ENCODE assay signal across 17 mouse cellular contexts in the genomic region with DNA sequence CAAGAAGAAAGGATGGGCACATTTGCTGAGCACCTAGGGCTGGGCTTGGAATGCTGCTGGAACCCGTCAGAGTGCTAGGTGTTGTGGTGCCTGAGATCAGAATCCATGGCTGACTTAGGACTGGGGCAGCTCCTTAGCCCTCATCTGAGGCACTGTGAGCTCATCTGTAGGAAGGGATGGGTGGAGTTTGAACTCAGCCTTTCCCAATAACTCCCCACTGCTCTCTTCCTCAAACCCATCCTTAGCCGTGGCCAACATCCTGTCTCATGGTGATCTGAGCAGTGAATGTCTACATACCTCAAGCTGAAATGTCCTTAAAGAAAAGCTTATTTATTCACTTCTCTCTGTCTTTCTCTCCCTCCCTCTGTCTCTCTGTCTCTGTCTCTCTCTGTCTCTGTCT. TPM values are rescaled to one million over a fixed set of nuclear protein-coding genes. Genes with fewer than 3 reads are reported as not detected.
"Had no signal": no experiment of that assay in that cellular context is flagged by ENCODE, and none has a peak within 500 bp of the region (broad histone marks: within the 10 kb centered on the region; RNA-seq: fewer than 3 reads in every experiment).

No protein-coding gene starts in this region.

- H3K27ac ChIP-seq: midbrain, embryonic 10.5 days; midbrain, embryonic 12.5 days; neural tube, embryonic 12.5 days; stomach, embryonic 15.5 days; stomach, postnatal 0 days had no signal

- H3K4me1 ChIP-seq: midbrain, embryonic 12.5 days; neural tube, embryonic 12.5 days; stomach, embryonic 15.5 days had no signal

- H3K9ac ChIP-seq: lung, embryonic 14.5 days; midbrain, embryonic 12.5 days; neural tube, embryonic 12.5 days; stomach, embryonic 15.5 days had no signal

- DNase-seq: lung, adult 18-20 months; lung, embryonic 14.5 days; lung, postnatal 10 days; lung, postnatal 4 days; midbrain, embryonic 14.5 days; right cerebral cortex, postnatal 14 days; thymus, adult 2 months; thymus, postnatal 25 days; thymus, postnatal 4 days had no signal

- H3K4me3 ChIP-seq: midbrain, embryonic 10.5 days; midbrain, embryonic 12.5 days; neural tube, embryonic 12.5 days; stomach, embryonic 15.5 days had no signal

- H3K9me3 ChIP-seq: midbrain, embryonic 10.5 days; midbrain, embryonic 12.5 days; stomach, embryonic 15.5 days had no signal

- H3K36me3 ChIP-seq: midbrain, embryonic 10.5 days; midbrain, embryonic 12.5 days; neural tube, embryonic 12.5 days; stomach, embryonic 15.5 days had no signal

- H3K27me3 ChIP-seq: midbrain, embryonic 12.5 days; neural tube, embryonic 12.5 days; stomach, embryonic 15.5 days had no signal

- H3K4me2 ChIP-seq: lung, embryonic 14.5 days; midbrain, embryonic 12.5 days; neural tube, embryonic 12.5 days; stomach, embryonic 15.5 days had no signal

- ATAC-seq: midbrain, embryonic 16.5 days had no signal

RNA-seq across cellular contexts. Expression of a gene that starts 19.3 kb away (rescaled TPM):
- total RNA-seq: megakaryocyte-erythroid progenitor cell, adult 5-6 weeks; neutrophil, adult 5-6 weeks had no signal
